Mouse (Mus musculus) bone marrow, adult 2 months (tissue): Measurements from ENCODE around the gene Ppp1r9b. TPM values are rescaled to one million over a fixed set of nuclear protein-coding genes. Genes with fewer than 3 reads are reported as not detected.

Experiments
- H3K27ac ChIP-seq: fragments of 200-500 bp; 2 replicates; pipeline ENCODE4 v1.5.1; 2012; ENCODE audit warnings: low read depth, mild to moderate bottlenecking, control low read depth, inconsistent platforms, low read length; ENCODE audit not compliant: control insufficient read depth, poor library complexity, insufficient read depth
- H3K4me1 ChIP-seq: fragments of 200-500 bp; 2 replicates; pipeline ENCODE4 v1.6.1; 2011; ENCODE audit warnings: low read length; ENCODE audit not compliant: control insufficient read depth, insufficient read depth
- H3K4me3 ChIP-seq: fragments of 200-500 bp; replicated peaks from 2 replicates; pipeline ENCODE3; 2011; ENCODE audit warnings: mild to moderate bottlenecking, low read depth, low read length, control low read depth; ENCODE audit not compliant: control insufficient read depth
- CTCF ChIP-seq: fragments of 200-500 bp; IDR thresholded peaks from 2 replicates; pipeline ENCODE4 v1.5.1; 2011; ENCODE audit warnings: low read length, control low read depth; ENCODE audit not compliant: control insufficient read depth, insufficient read depth
- POLR2A ChIP-seq: fragments of 200-500 bp; IDR thresholded peaks from 2 replicates; pipeline ENCODE4 v1.6.1; 2011; ENCODE audit warnings: low read depth, mild to moderate bottlenecking, control low read depth, low read length, borderline replicate concordance; ENCODE audit not compliant: control insufficient read depth
- WGBS: fragments of 180-500 bp; shearing (Covaris S2); methylation state at CpG from one replicate; pipeline ENCODE4 v1.1.7; 2018; 5-methylcytosine and 5-hydroxymethylcytosine counted together
- polyA plus RNA-seq: library from polyadenylated mRNA; stranded (reverse); fragments of >200 nt; gene quantifications from 2 replicates; pipeline ENCODE4 v1.2.4, GENCODE M21; 2011; ENCODE audit warnings: low replicate concordance; ENCODE audit not compliant: missing spikeins, insufficient read depth, insufficient read length

Ppp1r9b gene
- polyA plus RNA-seq, 1 experiment: 73.2 TPM

DNA sequence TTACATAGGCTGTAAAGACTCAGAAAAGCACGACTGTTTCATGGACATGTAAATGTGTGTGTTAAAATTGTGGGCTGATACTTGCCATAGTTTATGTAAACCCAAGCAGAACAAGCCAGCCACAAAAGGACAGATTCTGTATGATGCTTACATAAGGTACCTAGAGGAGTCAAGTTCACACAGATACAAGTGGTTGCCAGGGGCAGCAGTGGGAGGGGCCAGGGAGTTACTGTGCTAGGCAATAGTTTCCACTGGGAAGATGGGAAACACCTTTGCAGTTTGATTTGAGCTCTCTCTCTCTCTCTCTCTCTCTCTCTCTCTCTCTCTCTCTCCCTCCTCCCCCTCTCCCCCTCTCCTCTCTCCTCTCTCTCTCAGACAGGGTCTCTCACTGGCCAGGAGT is 5.7 kb upstream of the Ppp1r9b start:
- Histone ChIP-seq H3K4me1 (peaks cover 3% of the 10 kb centered on the region), H3K4me3 (no peak overlapping the region), H3K27ac (no peak overlapping the region)
- TF ChIP-seq CTCF (no peak), POLR2A (no peak)
- WGBS: 69% methylated on average over 1 of the region's 1 CpGs

GRCm38 (mm10) chr11:94985822-94986221 is 5.0 kb upstream of the Ppp1r9b start:
- Histone ChIP-seq H3K4me3 (no peak overlapping the region), H3K27ac (no peak overlapping the region), H3K4me1 (peaks cover 3% of the 10 kb centered on the region)
- WGBS: 73% methylated on average over 5 of the region's 5 CpGs
- TF ChIP-seq POLR2A (no peak), CTCF (no peak)

DNA sequence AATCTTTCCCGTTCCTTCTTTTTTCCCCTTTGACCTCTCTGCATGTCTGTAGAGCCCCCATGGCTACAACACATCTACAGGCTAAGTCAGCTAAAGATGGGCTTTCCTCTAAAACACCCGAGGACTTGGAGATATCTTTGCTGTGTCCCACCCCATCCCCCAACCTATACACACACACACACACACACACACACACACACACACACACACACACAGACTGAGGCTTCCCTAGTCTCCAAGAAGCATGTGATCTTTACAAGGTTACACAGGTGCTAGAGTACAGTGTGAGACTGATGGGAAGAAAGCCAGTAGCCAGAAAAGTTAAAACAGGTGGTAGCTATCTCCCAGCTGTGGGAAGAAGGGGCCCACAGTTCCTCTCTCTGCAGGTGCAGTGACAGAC is 4.4 kb upstream of the Ppp1r9b start:
- H3K4me3 ChIP-seq: no peak overlapping the region
- TF ChIP-seq CTCF (no peak), POLR2A (no peak)
- H3K27ac ChIP-seq: no peak overlapping the region
- H3K4me1 ChIP-seq: peaks cover 3% of the 10 kb centered on the region
- 39% methylated on average over 2 of the region's 2 CpGs for WGBS

DNA sequence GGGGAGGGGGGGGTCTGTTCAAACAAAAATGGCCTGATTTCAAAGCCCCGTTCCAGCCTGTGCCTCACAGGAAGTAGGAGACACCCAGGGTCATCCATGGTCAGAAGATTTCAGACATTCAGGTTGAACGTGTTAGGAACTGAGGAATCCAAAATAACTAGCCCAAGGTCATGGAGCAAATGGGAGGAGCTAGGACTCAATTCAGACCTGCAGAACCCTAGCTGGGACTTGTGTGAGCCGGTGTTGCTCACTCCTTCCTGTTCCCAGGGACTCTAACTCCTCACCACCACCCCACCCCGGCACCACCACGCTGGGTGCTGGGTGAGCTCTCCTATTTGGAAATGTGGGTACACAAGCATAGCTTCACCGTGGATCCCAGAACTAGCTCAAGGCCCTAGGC is 3.5 kb upstream of the Ppp1r9b start:
- TF ChIP-seq CTCF (no peak), POLR2A (no peak)
- H3K4me3 ChIP-seq: no peak overlapping the region
- 0 out of 2 replicates have a peak overlapping the region, but pooled peaks have one; percentile 4 for H3K27ac ChIP-seq
- WGBS: 42% methylated on average over 6 of the region's 6 CpGs
- H3K4me1 ChIP-seq: peaks cover 3% of the 10 kb centered on the region

- 56% methylated on average over 8 of the region's 8 CpGs for WGBS
- Histone ChIP-seq H3K4me1 (peaks cover 3% of the 10 kb centered on the region), H3K27ac (peak overlapping the region; percentile 49), H3K4me3 (no peak overlapping the region)
- no peak for TF ChIP-seq CTCF
- TF ChIP-seq POLR2A: no peak
Measured at GRCm38 (mm10) chr11:94987851-94988250, 3.0 kb upstream of the Ppp1r9b start.

- H3K27ac ChIP-seq: peak overlapping the region; percentile 58
- TF ChIP-seq POLR2A: no peak
- TF ChIP-seq CTCF: no peak
- WGBS: 25% methylated on average over 10 of the region's 10 CpGs
- peaks cover 6% of the 10 kb centered on the region for H3K4me1 ChIP-seq
- H3K4me3 ChIP-seq: peak overlapping the region; percentile 78
Measured at GRCm38 (mm10) chr11:94988780-94989561, 1.9 kb upstream of the Ppp1r9b start.

DNA sequence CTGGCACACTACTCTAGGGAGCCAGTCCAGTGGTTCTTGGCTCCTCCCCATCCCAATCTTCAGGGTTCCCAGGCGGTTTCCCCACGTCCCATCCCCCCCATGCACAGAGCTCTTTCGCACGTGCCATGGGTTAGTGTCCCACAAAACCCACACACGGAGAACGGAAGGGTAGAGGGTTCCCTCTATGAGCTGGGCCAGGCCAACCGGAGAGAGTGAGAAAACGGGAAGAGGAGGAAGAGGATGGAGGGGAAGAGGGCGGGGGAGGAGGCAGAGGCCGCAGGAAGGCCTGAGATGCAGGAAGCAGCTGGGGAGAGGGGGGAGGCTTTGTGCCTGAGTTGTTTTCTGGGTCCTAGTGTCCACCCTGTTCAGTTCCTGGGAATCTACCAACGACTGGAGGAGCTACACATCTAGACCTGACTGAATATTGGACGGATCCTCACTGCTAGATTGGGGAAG is 1.2 kb upstream of the Ppp1r9b start:
- Histone ChIP-seq H3K4me1 (peaks cover 6% of the 10 kb centered on the region), H3K4me3 (peak overlapping the region; percentile 78), H3K27ac (peak overlapping the region; percentile 58)
- TF ChIP-seq CTCF (0 out of 2 replicates have a peak, but pooled peaks have one; percentile 3), POLR2A (peak; percentile 63; the same call in 1 of the 2 replicates)
- WGBS: under 1% methylated on average over 12 of the region's 12 CpGs

DNA sequence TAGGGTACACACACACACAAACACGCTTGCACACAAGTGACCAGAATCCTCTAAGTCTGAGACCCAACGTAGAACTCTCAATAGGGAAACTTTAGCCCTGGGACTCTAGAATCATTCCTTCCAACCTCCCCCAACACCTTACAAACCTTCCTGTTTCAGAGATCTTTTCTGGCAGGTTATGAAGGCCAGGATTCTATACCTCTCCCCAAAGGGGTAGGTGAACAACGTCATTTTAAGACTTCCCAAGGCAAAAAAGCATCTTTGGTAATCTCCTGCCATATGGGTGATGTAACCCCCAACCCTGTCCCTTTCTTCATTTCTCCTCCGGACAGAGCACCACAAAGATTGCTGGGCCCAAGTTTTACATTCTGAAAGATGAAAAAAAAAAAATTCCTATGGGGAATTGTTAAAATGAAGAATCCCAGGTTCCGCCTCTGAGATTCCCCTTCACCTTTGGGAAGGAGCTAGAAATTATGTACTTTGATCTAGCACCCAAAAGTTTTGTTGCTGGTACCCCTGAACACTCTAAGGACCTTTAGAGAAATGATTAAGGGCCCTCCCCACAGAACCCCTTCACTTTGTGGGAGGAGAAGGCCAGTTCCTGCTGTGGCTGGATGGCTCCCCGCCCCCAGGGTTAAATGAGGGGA is 610 bp upstream of the Ppp1r9b start:
- H3K4me1 ChIP-seq: peaks cover 9% of the 10 kb centered on the region
- H3K4me3 ChIP-seq: peak overlapping the region; percentile 94
- TF ChIP-seq POLR2A (no peak), CTCF (no peak)
- peak overlapping the region; percentile 91 for H3K27ac ChIP-seq
- 14% methylated on average over 6 of the region's 6 CpGs for WGBS
